Mouse (Mus musculus): Measurements from ENCODE around the gene Myb. TPM values are rescaled to one million over a fixed set of nuclear protein-coding genes. Genes with fewer than 3 reads are reported as not detected.

Gene Myb
- polyA plus RNA-seq, 1 experiment = 10.4 TPM

GRCm38 (mm10) chr10:21200761-21201160 is 40.0 kb upstream of the Myb start:
- peaks cover 12% of the 10 kb centered on the region; the same call in 1 of the 2 replicates for H3K4me1 ChIP-seq (ENCODE audit: control insufficient read depth, insufficient read depth, insufficient read length)
- H3K27me3 ChIP-seq (ENCODE audit: control insufficient read depth, insufficient read depth, low read length) = no peaks in the 10 kb centered on the region
- H3K36me3 ChIP-seq (ENCODE audit: control insufficient read depth, insufficient read depth, low read length) = no peaks in the 10 kb centered on the region
- no peak overlapping the region for H3K4me3 ChIP-seq (ENCODE audit: extremely low read depth, insufficient read depth, insufficient read length)
- 44% methylated on average over 7 of the region's 7 CpGs for WGBS
- H3K27ac ChIP-seq (ENCODE audit: insufficient read depth, low read length) = no peak overlapping the region
- DNase-seq (ENCODE audit: low read depth in 1 of 2, low spot score in 2 of 2) = no peak
- no peak for TF ChIP-seq POLR2A (IDR thresholded peaks at IDR 0.05; ENCODE audit: low read depth, low read length)
- TF ChIP-seq CTCF (IDR thresholded peaks at IDR 0.05; ENCODE audit: extremely low read depth, insufficient read depth, insufficient read length, insufficient replicate concordance) = no peak

GRCm38 (mm10) chr10:21200322-21200721 is 39.5 kb upstream of the Myb start:
- DNase-seq (ENCODE audit: low read depth in 1 of 2, low spot score in 2 of 2) = no peak
- H3K36me3 ChIP-seq (ENCODE audit: control insufficient read depth, insufficient read depth, low read length) = no peaks in the 10 kb centered on the region
- H3K27ac ChIP-seq (ENCODE audit: insufficient read depth, low read length) = no peak overlapping the region
- TF ChIP-seq CTCF (IDR thresholded peaks at IDR 0.05; ENCODE audit: extremely low read depth, insufficient read depth, insufficient read length, insufficient replicate concordance) = no peak
- TF ChIP-seq POLR2A (IDR thresholded peaks at IDR 0.05; ENCODE audit: low read depth, low read length) = no peak
- H3K4me3 ChIP-seq (ENCODE audit: extremely low read depth, insufficient read depth, insufficient read length) = no peak overlapping the region
- H3K27me3 ChIP-seq (ENCODE audit: control insufficient read depth, insufficient read depth, low read length) = no peaks in the 10 kb centered on the region
- peaks cover 11% of the 10 kb centered on the region; the same call in 1 of the 2 replicates for H3K4me1 ChIP-seq (ENCODE audit: control insufficient read depth, insufficient read depth, insufficient read length)

- no peaks in the 10 kb centered on the region for H3K36me3 ChIP-seq (ENCODE audit: control insufficient read depth, insufficient read depth, low read length)
- DNase-seq (ENCODE audit: low read depth in 1 of 2, low spot score in 2 of 2) = no peak
- TF ChIP-seq CTCF (IDR thresholded peaks at IDR 0.05; ENCODE audit: extremely low read depth, insufficient read depth, insufficient read length, insufficient replicate concordance) (no peak), POLR2A (IDR thresholded peaks at IDR 0.05; ENCODE audit: low read depth, low read length) (no peak)
- no peak overlapping the region for H3K4me3 ChIP-seq (ENCODE audit: extremely low read depth, insufficient read depth, insufficient read length)
- 44% methylated on average over 8 of the region's 8 CpGs for WGBS
- H3K27me3 ChIP-seq (ENCODE audit: control insufficient read depth, insufficient read depth, low read length) = no peaks in the 10 kb centered on the region
- peak overlapping the region; percentile 7; the same call in 1 of the 2 replicates for H3K27ac ChIP-seq (ENCODE audit: insufficient read depth, low read length)
- H3K4me1 ChIP-seq (ENCODE audit: control insufficient read depth, insufficient read depth, insufficient read length) = peaks cover 17% of the 10 kb centered on the region; the same call in 1 of the 2 replicates
These were observed 35.9 kb upstream of the Myb start for GRCm38 (mm10) chr10:21196646-21197116.

- Histone ChIP-seq H3K4me1 (ENCODE audit: control insufficient read depth, insufficient read depth, insufficient read length) (peaks cover 17% of the 10 kb centered on the region; the same call in 1 of the 2 replicates), H3K36me3 (ENCODE audit: control insufficient read depth, insufficient read depth, low read length) (no peaks in the 10 kb centered on the region), H3K4me3 (ENCODE audit: extremely low read depth, insufficient read depth, insufficient read length) (no peak overlapping the region), H3K27me3 (ENCODE audit: control insufficient read depth, insufficient read depth, low read length) (no peaks in the 10 kb centered on the region), H3K27ac (ENCODE audit: insufficient read depth, low read length) (no peak overlapping the region)
- TF ChIP-seq CTCF (IDR thresholded peaks at IDR 0.05; ENCODE audit: extremely low read depth, insufficient read depth, insufficient read length, insufficient replicate concordance) = no peak
- TF ChIP-seq POLR2A (IDR thresholded peaks at IDR 0.05; ENCODE audit: low read depth, low read length) = no peak
- no peak for DNase-seq (ENCODE audit: low read depth in 1 of 2, low spot score in 2 of 2)
- 70% methylated on average over 8 of the region's 8 CpGs for WGBS
These were observed 34.8 kb upstream of the Myb start for GRCm38 (mm10) chr10:21195597-21195996.

- Histone ChIP-seq H3K27me3 (ENCODE audit: control insufficient read depth, insufficient read depth, low read length) (no peaks in the 10 kb centered on the region), H3K27ac (ENCODE audit: insufficient read depth, low read length) (0 out of 2 replicates have a peak overlapping the region, but pooled peaks have one; percentile 5), H3K4me1 (ENCODE audit: control insufficient read depth, insufficient read depth, insufficient read length) (peaks cover 17% of the 10 kb centered on the region; the same call in 1 of the 2 replicates), H3K36me3 (ENCODE audit: control insufficient read depth, insufficient read depth, low read length) (no peaks in the 10 kb centered on the region), H3K4me3 (ENCODE audit: extremely low read depth, insufficient read depth, insufficient read length) (no peak overlapping the region)
- no peak for TF ChIP-seq CTCF (IDR thresholded peaks at IDR 0.05; ENCODE audit: extremely low read depth, insufficient read depth, insufficient read length, insufficient replicate concordance)
- TF ChIP-seq POLR2A (IDR thresholded peaks at IDR 0.05; ENCODE audit: low read depth, low read length) = no peak
- no peak for DNase-seq (ENCODE audit: low read depth in 1 of 2, low spot score in 2 of 2)
- WGBS = 66% methylated on average over 3 of the region's 3 CpGs
These were observed 33.2 kb upstream of the Myb start for GRCm38 (mm10) chr10:21193935-21194505.

- no peak overlapping the region for H3K4me3 ChIP-seq (ENCODE audit: extremely low read depth, insufficient read depth, insufficient read length)
- peak overlapping the region; percentile 16; the same call in 1 of the 2 replicates for H3K27ac ChIP-seq (ENCODE audit: insufficient read depth, low read length)
- no peaks in the 10 kb centered on the region for H3K36me3 ChIP-seq (ENCODE audit: control insufficient read depth, insufficient read depth, low read length)
- H3K4me1 ChIP-seq (ENCODE audit: control insufficient read depth, insufficient read depth, insufficient read length) = peaks cover 17% of the 10 kb centered on the region; the same call in 1 of the 2 replicates
- DNase-seq (ENCODE audit: low read depth in 1 of 2, low spot score in 2 of 2) = no peak
- 61% methylated on average over 10 of the region's 10 CpGs for WGBS
- no peaks in the 10 kb centered on the region for H3K27me3 ChIP-seq (ENCODE audit: control insufficient read depth, insufficient read depth, low read length)
- TF ChIP-seq POLR2A (IDR thresholded peaks at IDR 0.05; ENCODE audit: low read depth, low read length) (no peak), CTCF (IDR thresholded peaks at IDR 0.05; ENCODE audit: extremely low read depth, insufficient read depth, insufficient read length, insufficient replicate concordance) (no peak)
These were observed 32.5 kb upstream of the Myb start for GRCm38 (mm10) chr10:21193088-21193934.
